Mouse (Mus musculus) kidney, embryonic 14.5 days (tissue): ENCODE data around the gene Usp30. TPM values are rescaled to one million over a fixed set of nuclear protein-coding genes. Genes with fewer than 3 reads are reported as not detected.

Source experiments
- ATAC-seq: fragments of 200-750 bp; cut with Nextera tagmentation; 2 replicates; pipeline ENCODE4 v1.8.0; 2017; ENCODE audit warnings: moderate number of reproducible peaks, mild to moderate bottlenecking, moderate TSS enrichment, moderate library complexity; ENCODE audit not compliant: low FRiP score, low TSS enrichment
- H3K27ac ChIP-seq: fragments of 300-500 bp; sonication (generic); 2 replicates; pipeline ENCODE4 v1.5.1; 2014; ENCODE audit warnings: low read depth, mild to moderate bottlenecking, low read length, moderate library complexity, mixed read lengths
- H3K27me3 ChIP-seq: fragments of 300-500 bp; sonication (generic); 2 replicates; pipeline ENCODE4 v1.6.1; 2014; ENCODE audit warnings: mild to moderate bottlenecking, low read length; ENCODE audit not compliant: control insufficient read depth, insufficient read depth
- H3K36me3 ChIP-seq: fragments of 300-500 bp; sonication (generic); 2 replicates; pipeline ENCODE4 v1.6.1; 2014; ENCODE audit warnings: low read length, mixed read lengths; ENCODE audit not compliant: control insufficient read depth, insufficient read depth
- H3K4me1 ChIP-seq: fragments of 300-500 bp; sonication (generic); 2 replicates; pipeline ENCODE4 v1.6.1; 2014; ENCODE audit warnings: low read length, mixed read lengths; ENCODE audit not compliant: control insufficient read depth, insufficient read depth
- H3K4me2 ChIP-seq: fragments of 300-500 bp; sonication (generic); replicated peaks from 2 replicates; pipeline ENCODE4 v1.6.1; 2014; ENCODE audit warnings: low read depth, mild to moderate bottlenecking, low read length
- H3K4me3 ChIP-seq: fragments of 300-500 bp; sonication (generic); 2 replicates; pipeline ENCODE4 v1.5.1; 2014; ENCODE audit warnings: mild to moderate bottlenecking, low read length
- H3K9ac ChIP-seq: fragments of 300-500 bp; sonication (generic); 2 replicates; pipeline ENCODE4 v1.6.1; 2014; ENCODE audit warnings: low read depth, mild to moderate bottlenecking, low read length, moderate library complexity
- H3K9me3 ChIP-seq: fragments of 300-500 bp; sonication (generic); 2 replicates; pipeline ENCODE4 v1.6.1; 2016; ENCODE audit warnings: low read length; ENCODE audit not compliant: control insufficient read depth
- WGBS: fragments of 180-500 bp; shearing (Covaris S2); extraction: QIAGEN DNeasy Blood & Tissue Kit; methylation state at CpG from one replicate; pipeline ENCODE4 v1.1.7; 2014; 5-methylcytosine and 5-hydroxymethylcytosine counted together
- polyA plus RNA-seq: library from polyadenylated mRNA; unstranded; fragments of >200 nt; fragmentation: Nextera tagmentation; extraction: Ambion mirVana; gene quantifications from 2 replicates; pipeline ENCODE4 v1.2.1, GENCODE M21; 2014

Usp30 gene
- polyA plus RNA-seq, 1 experiment from 2014 or later, result 10.7 TPM

- H3K27me3 ChIP-seq, result no peaks in the 10 kb centered on the region
- H3K36me3 ChIP-seq, result peaks cover 22% of the 10 kb centered on the region; the same call in 1 of the 2 replicates
- peaks cover 8% of the 10 kb centered on the region for H3K4me1 ChIP-seq
- WGBS, result 1% methylated on average over 69 of the region's 69 CpGs
- peak within 1 kb of the TSS; percentile 76 for H3K9ac ChIP-seq
- H3K4me2 ChIP-seq, result peak within 1 kb of the TSS; percentile 94
- peak within 1 kb of the TSS; percentile 64 for H3K4me3 ChIP-seq
- peak; percentile 40 for ATAC-seq
- H3K27ac ChIP-seq, result peak within 1 kb of the TSS; percentile 96
- H3K9me3 ChIP-seq, result no peaks in the 10 kb centered on the region
Observed at GRCm38 (mm10) chr5:114127374-114128349, 62.4 kb downstream of the Usp30 start, which contains the start of gene Alkbh2. Alkbh2 (minus strand) TSS chr5:114128218.

- Histone ChIP-seq H3K4me1 (peaks cover 12% of the 10 kb centered on the region), H3K9ac (peak overlapping the region; percentile 66; the same call in 1 of the 2 replicates), H3K27me3 (no peaks in the 10 kb centered on the region), H3K27ac (no peak overlapping the region), H3K4me3 (peak overlapping the region; percentile 89), H3K36me3 (peaks cover 20% of the 10 kb centered on the region; the same call in 1 of the 2 replicates), H3K4me2 (peak overlapping the region; percentile 94), H3K9me3 (no peaks in the 10 kb centered on the region)
- ATAC-seq, result no peak
- 77% methylated on average over 15 of the region's 15 CpGs for WGBS
Observed at GRCm38 (mm10) chr5:114129550-114130210, 64.4 kb downstream of the Usp30 start.

- Histone ChIP-seq H3K9me3 (no peaks in the 10 kb centered on the region), H3K27me3 (no peaks in the 10 kb centered on the region), H3K4me3 (peak within 1 kb of the TSS; percentile 89), H3K4me1 (peaks cover 12% of the 10 kb centered on the region), H3K9ac (peak within 1 kb of the TSS; percentile 66), H3K36me3 (peaks cover 18% of the 10 kb centered on the region; the same call in 1 of the 2 replicates), H3K27ac (peak within 1 kb of the TSS; percentile 66; the same call in 1 of the 2 replicates), H3K4me2 (peak within 1 kb of the TSS; percentile 94)
- ATAC-seq, result peak; percentile 48
- WGBS, result under 1% methylated on average over 27 of the region's 29 CpGs
Observed at GRCm38 (mm10) chr5:114130211-114130605, 64.9 kb downstream of the Usp30 start, which contains the start of gene Ung. Ung (plus strand) TSS chr5:114130386.

- Histone ChIP-seq H3K9me3 (no peaks in the 10 kb centered on the region), H3K36me3 (peaks cover 20% of the 10 kb centered on the region), H3K27ac (peak overlapping the region; percentile 66; the same call in 1 of the 2 replicates), H3K27me3 (no peaks in the 10 kb centered on the region), H3K4me1 (peaks cover 12% of the 10 kb centered on the region), H3K4me3 (peak overlapping the region; percentile 89), H3K4me2 (peak overlapping the region; percentile 94), H3K9ac (peak overlapping the region; percentile 66)
- under 1% methylated on average over 86 of the region's 87 CpGs for WGBS
- peak; percentile 96 for ATAC-seq
Observed at GRCm38 (mm10) chr5:114130698-114131520, 65.6 kb downstream of the Usp30 start.

GRCm38 (mm10) chr5:114131521-114131840, 66.2 kb downstream of the Usp30 start:
- ATAC-seq, result no peak
- Histone ChIP-seq H3K4me2 (peak overlapping the region; percentile 94), H3K36me3 (peaks cover 21% of the 10 kb centered on the region), H3K9me3 (no peaks in the 10 kb centered on the region), H3K4me1 (peaks cover 12% of the 10 kb centered on the region), H3K27me3 (no peaks in the 10 kb centered on the region), H3K9ac (peak overlapping the region; percentile 62), H3K27ac (peak overlapping the region; percentile 66; the same call in 1 of the 2 replicates), H3K4me3 (peak overlapping the region; percentile 89)
- WGBS, result 0% methylated on average over 15 of the region's 15 CpGs

GRCm38 (mm10) chr5:114132841-114133240, 67.6 kb downstream of the Usp30 start:
- Histone ChIP-seq H3K4me1 (peaks cover 18% of the 10 kb centered on the region), H3K4me3 (no peak overlapping the region), H3K9me3 (no peaks in the 10 kb centered on the region), H3K4me2 (0 out of 2 replicates have a peak overlapping the region, but pooled peaks have one; percentile 94), H3K27me3 (no peaks in the 10 kb centered on the region), H3K9ac (no peak overlapping the region), H3K36me3 (peaks cover 34% of the 10 kb centered on the region), H3K27ac (no peak overlapping the region)
- WGBS, result 80% methylated on average over 6 of the region's 6 CpGs
- ATAC-seq, result no peak

GRCm38 (mm10) chr5:114134091-114134534, 68.9 kb downstream of the Usp30 start:
- Histone ChIP-seq H3K9ac (no peak overlapping the region), H3K4me1 (peaks cover 23% of the 10 kb centered on the region), H3K4me3 (no peak overlapping the region), H3K27ac (no peak overlapping the region), H3K27me3 (no peaks in the 10 kb centered on the region), H3K9me3 (no peaks in the 10 kb centered on the region), H3K4me2 (no peak overlapping the region), H3K36me3 (peaks cover 35% of the 10 kb centered on the region)
- no peak for ATAC-seq
- WGBS, result 67% methylated on average over 6 of the region's 6 CpGs

GRCm38 (mm10) chr5:114135516-114135915, 70.3 kb downstream of the Usp30 start:
- 90% methylated on average over 10 of the region's 10 CpGs for WGBS
- H3K27me3 ChIP-seq, result no peaks in the 10 kb centered on the region
- H3K4me1 ChIP-seq, result peaks cover 23% of the 10 kb centered on the region
- H3K9ac ChIP-seq, result no peak overlapping the region
- no peak overlapping the region for H3K4me2 ChIP-seq
- no peaks in the 10 kb centered on the region for H3K9me3 ChIP-seq
- H3K27ac ChIP-seq, result no peak overlapping the region
- ATAC-seq, result no peak
- H3K36me3 ChIP-seq, result peaks cover 38% of the 10 kb centered on the region
- no peak overlapping the region for H3K4me3 ChIP-seq
